Mouse (Mus musculus) liver (tissue): ENCODE measurements around the gene Rhox6.
"Not testable (repeated sequence)": the region's sequence is repeated elsewhere in the genome, so short reads cannot be mapped to it uniquely, and the experiment has no call there.

Experiments used
- DNase-seq: peaks from one replicate; pipeline ENCODE4 v3.0.0-alpha.2; 2020; ENCODE audit warnings: mixed read lengths

The Rhox6 gene

GRCm38 (mm10) chrX:37826610-37827009, at the start of gene Rhox6:
Rhox6 (plus strand) TSS chrX:37826910.
- not testable (repeated sequence) for DNase-seq

- DNase-seq, result no peak
Measured at GRCm38 (mm10) chrX:37807286-37808080, 19.2 kb upstream of the Rhox6 start.

DNA sequence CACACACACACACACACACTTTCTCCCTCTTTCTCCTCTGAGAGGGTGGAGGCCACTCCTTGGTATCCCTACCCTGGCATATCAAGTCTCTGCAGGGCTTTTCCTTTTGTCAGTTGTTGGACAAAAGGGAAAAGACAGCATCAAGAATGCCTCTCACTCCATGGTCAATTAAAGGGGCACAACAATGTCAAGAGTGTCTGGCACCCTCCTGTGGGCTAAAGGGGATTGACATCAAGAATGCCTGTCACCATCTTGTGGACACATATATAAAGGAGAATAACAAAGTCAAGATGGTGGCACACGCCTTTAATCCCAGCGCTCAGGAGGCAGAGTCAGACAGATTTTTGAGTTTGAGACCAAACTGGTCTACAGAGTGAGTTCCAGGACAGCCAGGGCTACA, 17.3 kb upstream of the Rhox6 start:
- DNase-seq, result no peak

DNA sequence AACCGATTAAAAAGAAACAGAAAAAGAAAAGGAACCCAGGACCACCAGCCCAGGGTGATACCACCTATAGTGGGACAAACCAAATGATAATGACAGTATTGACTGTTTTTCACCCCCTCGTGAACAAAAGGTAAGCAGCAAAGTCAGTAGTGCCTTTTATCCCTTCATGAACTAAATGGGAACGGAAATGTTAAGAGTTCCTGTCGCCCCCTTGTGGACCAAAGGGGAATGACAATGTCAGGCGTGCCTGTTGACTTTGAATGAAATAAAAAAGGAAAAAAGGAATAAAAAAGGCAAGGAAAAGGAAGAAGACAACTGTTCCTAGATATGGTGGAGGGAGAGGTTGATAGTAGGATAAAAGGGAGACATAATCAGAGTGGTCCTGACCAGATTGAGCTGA, 15.5 kb upstream of the Rhox6 start:
- DNase-seq, result peak; percentile 16

GRCm38 (mm10) chrX:37815665-37816064, 11.0 kb upstream of the Rhox6 start:
- no peak for DNase-seq

GRCm38 (mm10) chrX:37831386-37831785, 4.7 kb downstream of the Rhox6 start, which contains the start of gene Rhox7a:
Rhox7a (plus strand) TSS chrX:37831686.
- not testable (repeated sequence) for DNase-seq

- no peak for DNase-seq
Measured at GRCm38 (mm10) chrX:37871641-37872040, 44.9 kb downstream of the Rhox6 start.

DNA sequence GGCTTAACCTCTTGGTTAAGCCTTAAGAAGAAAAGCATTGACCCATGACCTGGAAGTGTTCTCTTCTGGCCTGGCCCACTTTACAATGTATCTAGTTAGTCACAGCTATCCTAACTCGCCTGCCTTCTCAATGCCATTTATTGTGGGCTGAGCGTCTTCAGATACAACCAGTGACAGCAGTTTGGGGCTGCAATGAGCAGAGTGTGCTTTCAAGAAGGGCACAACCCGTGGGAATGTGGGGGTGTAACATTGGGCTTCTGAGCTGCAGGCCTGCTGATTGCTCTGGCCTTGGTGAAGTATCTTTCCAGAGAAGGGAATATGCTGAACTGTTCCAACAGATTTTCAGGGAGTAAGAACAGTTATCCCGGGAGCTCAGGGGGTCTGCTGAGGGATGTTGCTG, 52.1 kb downstream of the Rhox6 start, which contains the start of gene Rhox8:
Rhox8 (minus strand) TSS at position 101 of the 400 bp plus-strand sequence.
- DNase-seq, result no peak
